Mouse (Mus musculus): ENCODE measurements around the gene Psmg3. TPM values are rescaled to one million over a fixed set of nuclear protein-coding genes. Genes with fewer than 3 reads are reported as not detected.

Psmg3 gene
- polyA plus RNA-seq, 1 experiment from 2014 or later = 96.6 TPM

DNA sequence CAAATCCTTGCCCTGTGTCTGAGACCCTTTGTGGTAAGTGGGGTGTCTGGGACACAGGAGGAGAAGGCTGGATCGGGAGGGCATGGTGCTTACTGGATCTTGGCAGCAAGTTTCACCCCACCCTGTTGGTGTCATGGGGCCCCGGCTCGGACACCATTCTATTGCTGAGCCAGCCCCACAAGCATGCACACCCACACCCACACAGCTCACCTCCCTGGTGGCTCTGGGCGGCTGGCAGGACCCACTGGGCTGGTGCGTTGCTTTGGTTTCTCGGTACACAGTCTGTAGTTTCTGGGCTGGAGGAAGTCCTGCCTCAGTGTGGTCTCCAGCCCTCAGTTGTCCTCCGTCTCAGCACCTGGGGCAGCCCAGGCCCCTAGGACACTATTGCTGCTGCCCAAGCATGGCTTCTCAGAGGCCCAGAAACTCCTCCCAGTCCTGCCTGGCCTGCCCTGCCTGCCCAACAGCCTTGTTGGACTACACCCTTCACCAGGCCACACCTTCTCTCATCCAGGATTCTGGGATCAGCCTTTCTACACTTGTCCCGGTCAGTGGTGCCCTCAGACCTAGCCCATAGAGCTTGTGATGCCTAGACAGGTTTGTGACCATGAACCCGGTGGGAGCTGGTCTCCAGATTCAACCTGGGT is 7.0 kb downstream of the Psmg3 start, which contains the start of gene Tmem184a:
Gene Tmem184a, minus strand, starts transcription at position 380 of the 644 bp plus-strand sequence.
- peaks cover 15% of the 10 kb centered on the region for H3K4me1 ChIP-seq (replicated peaks; ENCODE audit: control insufficient read depth, insufficient read depth, low read length)
- ATAC-seq (replicated peaks; ENCODE audit: low FRiP score, low TSS enrichment, low read depth) (no peak), DNase-seq (ENCODE audit: low spot score) (no peak)
- H3K9ac ChIP-seq (ENCODE audit: low read length) = no peak within 1 kb of the TSS
- no peak within 1 kb of the TSS for H3K27ac ChIP-seq (ENCODE audit: low read depth)
- no peak within 1 kb of the TSS for H3K4me2 ChIP-seq (ENCODE audit: low read length)
- H3K4me3 ChIP-seq (ENCODE audit: low read depth, low read length) = no peak within 1 kb of the TSS
- peaks cover 4% of the 10 kb centered on the region; the same call in 1 of the 2 replicates for H3K27me3 ChIP-seq (replicated peaks; ENCODE audit: control insufficient read depth, insufficient read depth, low read length)
- H3K36me3 ChIP-seq (ENCODE audit: control insufficient read depth, insufficient read depth, low read length) = peaks cover 27% of the 10 kb centered on the region
- no peaks in the 10 kb centered on the region for H3K9me3 ChIP-seq (ENCODE audit: control insufficient read depth, low read length)
- 84% methylated on average over 9 of the region's 9 CpGs for WGBS

DNA sequence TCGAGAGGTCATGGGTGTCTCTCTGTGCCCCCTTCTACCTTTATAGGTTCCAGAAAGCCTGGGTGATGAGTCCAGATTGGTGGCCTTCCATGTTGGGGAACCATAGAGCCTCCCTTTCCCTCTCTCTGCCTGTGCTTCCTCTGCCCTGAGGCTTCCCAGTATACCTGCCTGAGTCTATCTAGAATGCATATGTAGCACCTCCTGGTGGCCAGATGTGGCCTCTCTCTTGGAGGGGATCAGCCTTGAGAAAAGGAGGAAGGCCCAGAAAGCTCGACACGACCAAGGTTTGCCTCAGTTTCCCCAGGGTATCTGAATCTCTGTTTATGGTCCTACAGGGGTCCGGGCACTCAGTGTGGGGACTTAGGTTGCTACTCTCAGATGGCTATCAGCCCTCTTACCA is 7.9 kb downstream of the Psmg3 start:
- H3K4me2 ChIP-seq (ENCODE audit: low read length) = no peak overlapping the region
- peaks cover 12% of the 10 kb centered on the region for H3K27me3 ChIP-seq (replicated peaks; ENCODE audit: control insufficient read depth, insufficient read depth, low read length)
- H3K4me1 ChIP-seq (replicated peaks; ENCODE audit: control insufficient read depth, insufficient read depth, low read length) = peaks cover 15% of the 10 kb centered on the region
- no peak for ATAC-seq (replicated peaks; ENCODE audit: low FRiP score, low TSS enrichment, low read depth)
- H3K36me3 ChIP-seq (ENCODE audit: control insufficient read depth, insufficient read depth, low read length) = peaks cover 21% of the 10 kb centered on the region
- WGBS = 50% methylated on average over 4 of the region's 4 CpGs
- H3K9ac ChIP-seq (ENCODE audit: low read length) = no peak overlapping the region
- no peak for DNase-seq (ENCODE audit: low spot score)
- no peak overlapping the region for H3K4me3 ChIP-seq (ENCODE audit: low read depth, low read length)
- H3K27ac ChIP-seq (ENCODE audit: low read depth) = no peak overlapping the region
- no peaks in the 10 kb centered on the region for H3K9me3 ChIP-seq (ENCODE audit: control insufficient read depth, low read length)

DNA sequence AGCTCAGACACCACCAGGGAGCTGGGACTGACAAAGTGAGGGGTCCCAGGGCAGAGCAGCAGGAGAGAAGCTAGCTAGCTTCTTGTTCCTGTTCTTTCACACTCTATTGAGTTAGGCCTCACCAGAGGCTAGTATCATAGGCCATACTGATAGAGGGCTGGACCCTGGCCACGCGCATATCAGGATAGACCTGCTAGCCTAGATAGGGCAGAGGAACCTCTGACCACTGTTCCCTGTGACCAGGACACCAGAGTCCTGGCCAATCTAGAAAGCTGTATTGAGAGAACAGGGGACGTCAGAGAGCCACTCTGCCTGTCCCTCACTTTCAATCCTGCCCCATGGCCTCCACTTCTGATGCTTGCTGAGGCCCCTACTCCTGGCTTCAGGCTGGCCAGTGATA is 8.6 kb downstream of the Psmg3 start:
- 94% methylated on average over 3 of the region's 3 CpGs for WGBS
- no peak overlapping the region for H3K4me3 ChIP-seq (ENCODE audit: low read depth, low read length)
- H3K36me3 ChIP-seq (ENCODE audit: control insufficient read depth, insufficient read depth, low read length) = peaks cover 14% of the 10 kb centered on the region
- ATAC-seq (replicated peaks; ENCODE audit: low FRiP score, low TSS enrichment, low read depth) (no peak), DNase-seq (ENCODE audit: low spot score) (no peak)
- peaks cover 19% of the 10 kb centered on the region for H3K27me3 ChIP-seq (replicated peaks; ENCODE audit: control insufficient read depth, insufficient read depth, low read length)
- H3K4me1 ChIP-seq (replicated peaks; ENCODE audit: control insufficient read depth, insufficient read depth, low read length) = peaks cover 18% of the 10 kb centered on the region
- H3K9ac ChIP-seq (ENCODE audit: low read length) = no peak overlapping the region
- no peak overlapping the region for H3K4me2 ChIP-seq (ENCODE audit: low read length)
- H3K27ac ChIP-seq (ENCODE audit: low read depth) = no peak overlapping the region
- no peaks in the 10 kb centered on the region for H3K9me3 ChIP-seq (ENCODE audit: control insufficient read depth, low read length)

DNA sequence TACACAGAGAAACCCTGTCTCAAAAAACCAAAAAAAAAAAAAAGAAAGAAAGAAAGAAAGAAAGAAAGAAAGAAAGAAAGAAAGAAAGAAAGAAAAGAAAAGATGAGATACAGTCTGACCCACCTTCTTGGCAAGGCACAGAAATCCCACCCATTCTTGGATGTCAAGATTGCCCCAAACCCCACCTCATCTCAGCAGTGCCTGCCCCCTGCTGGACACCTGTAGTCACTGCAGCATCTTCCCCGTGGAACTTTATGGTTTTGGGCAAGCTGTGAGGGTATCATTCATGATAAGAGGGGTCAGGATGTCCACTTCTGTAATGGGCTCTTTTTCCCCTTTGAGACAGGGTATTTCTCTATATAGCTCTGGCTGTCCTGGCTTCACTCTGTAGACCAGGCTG is 9.4 kb downstream of the Psmg3 start:
- H3K9ac ChIP-seq (ENCODE audit: low read length) = no peak overlapping the region
- H3K4me3 ChIP-seq (ENCODE audit: low read depth, low read length) = no peak overlapping the region
- H3K27me3 ChIP-seq (replicated peaks; ENCODE audit: control insufficient read depth, insufficient read depth, low read length) = peaks cover 21% of the 10 kb centered on the region
- no peak overlapping the region for H3K27ac ChIP-seq (ENCODE audit: low read depth)
- H3K9me3 ChIP-seq (ENCODE audit: control insufficient read depth, low read length) = no peaks in the 10 kb centered on the region
- H3K36me3 ChIP-seq (ENCODE audit: control insufficient read depth, insufficient read depth, low read length) = peaks cover 6% of the 10 kb centered on the region
- ATAC-seq (replicated peaks; ENCODE audit: low FRiP score, low TSS enrichment, low read depth) (no peak), DNase-seq (ENCODE audit: low spot score) (no peak)
- H3K4me1 ChIP-seq (replicated peaks; ENCODE audit: control insufficient read depth, insufficient read depth, low read length) = peaks cover 17% of the 10 kb centered on the region
- 8% methylated on average over 1 of the region's 1 CpGs for WGBS
- no peak overlapping the region for H3K4me2 ChIP-seq (ENCODE audit: low read length)

DNA sequence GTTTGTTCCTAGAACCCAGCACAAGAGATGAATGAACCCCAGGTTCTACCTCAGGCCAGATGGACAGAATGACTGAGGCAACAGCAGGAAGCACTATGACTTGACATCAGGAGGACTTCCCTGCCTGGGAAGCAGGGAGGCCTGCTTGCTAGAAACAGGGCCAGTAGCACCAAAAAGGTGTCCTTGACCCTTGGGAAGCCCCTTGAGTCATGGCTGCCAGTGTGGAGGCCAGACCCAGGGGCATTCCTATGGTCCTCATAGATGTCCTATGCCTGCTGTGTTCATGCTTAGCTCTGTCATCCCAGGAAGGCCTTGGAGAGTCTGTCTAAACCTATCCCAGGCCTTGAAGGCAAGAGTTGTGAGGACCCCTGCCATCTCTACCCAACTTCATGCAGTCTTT is 10.2 kb downstream of the Psmg3 start:
- Histone ChIP-seq H3K36me3 (ENCODE audit: control insufficient read depth, insufficient read depth, low read length) (no peaks in the 10 kb centered on the region), H3K9me3 (ENCODE audit: control insufficient read depth, low read length) (no peaks in the 10 kb centered on the region), H3K27me3 (replicated peaks; ENCODE audit: control insufficient read depth, insufficient read depth, low read length) (peaks cover 26% of the 10 kb centered on the region), H3K27ac (ENCODE audit: low read depth) (no peak overlapping the region), H3K4me1 (replicated peaks; ENCODE audit: control insufficient read depth, insufficient read depth, low read length) (peaks cover 8% of the 10 kb centered on the region; the same call in 1 of the 2 replicates), H3K9ac (ENCODE audit: low read length) (no peak overlapping the region), H3K4me2 (ENCODE audit: low read length) (no peak overlapping the region), H3K4me3 (ENCODE audit: low read depth, low read length) (no peak overlapping the region)
- no peak for DNase-seq (ENCODE audit: low spot score)
- no peak for ATAC-seq (replicated peaks; ENCODE audit: low FRiP score, low TSS enrichment, low read depth)

DNA sequence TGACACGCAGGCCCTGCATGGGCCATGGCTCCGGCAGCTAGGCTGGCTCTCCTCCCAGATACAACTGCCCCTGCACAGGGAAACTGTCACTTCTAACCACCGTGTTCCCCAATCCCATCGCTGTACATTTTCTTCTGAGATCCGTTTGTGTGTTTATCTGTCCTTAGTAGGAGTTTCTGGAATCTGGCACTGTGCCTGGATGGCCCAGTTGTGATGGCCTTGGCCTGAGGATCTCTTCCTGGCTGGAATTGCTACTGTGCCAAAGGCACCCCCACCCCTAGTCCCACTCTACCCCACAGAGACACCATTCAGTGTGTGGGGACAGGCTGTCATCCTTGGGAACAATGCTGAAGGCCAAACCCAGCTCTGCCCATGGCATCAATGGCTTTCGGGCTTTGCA is 10.7 kb downstream of the Psmg3 start:
- ATAC-seq (replicated peaks; ENCODE audit: low FRiP score, low TSS enrichment, low read depth) (no peak), DNase-seq (ENCODE audit: low spot score) (no peak)
- Histone ChIP-seq H3K4me2 (ENCODE audit: low read length) (no peak overlapping the region), H3K27me3 (replicated peaks; ENCODE audit: control insufficient read depth, insufficient read depth, low read length) (peaks cover 26% of the 10 kb centered on the region), H3K4me1 (replicated peaks; ENCODE audit: control insufficient read depth, insufficient read depth, low read length) (peaks cover 4% of the 10 kb centered on the region; the same call in 1 of the 2 replicates), H3K9ac (ENCODE audit: low read length) (no peak overlapping the region), H3K9me3 (ENCODE audit: control insufficient read depth, low read length) (no peaks in the 10 kb centered on the region), H3K4me3 (ENCODE audit: low read depth, low read length) (no peak overlapping the region), H3K27ac (ENCODE audit: low read depth) (no peak overlapping the region), H3K36me3 (ENCODE audit: control insufficient read depth, insufficient read depth, low read length) (no peaks in the 10 kb centered on the region)
- WGBS = 71% methylated on average over 6 of the region's 6 CpGs

DNA sequence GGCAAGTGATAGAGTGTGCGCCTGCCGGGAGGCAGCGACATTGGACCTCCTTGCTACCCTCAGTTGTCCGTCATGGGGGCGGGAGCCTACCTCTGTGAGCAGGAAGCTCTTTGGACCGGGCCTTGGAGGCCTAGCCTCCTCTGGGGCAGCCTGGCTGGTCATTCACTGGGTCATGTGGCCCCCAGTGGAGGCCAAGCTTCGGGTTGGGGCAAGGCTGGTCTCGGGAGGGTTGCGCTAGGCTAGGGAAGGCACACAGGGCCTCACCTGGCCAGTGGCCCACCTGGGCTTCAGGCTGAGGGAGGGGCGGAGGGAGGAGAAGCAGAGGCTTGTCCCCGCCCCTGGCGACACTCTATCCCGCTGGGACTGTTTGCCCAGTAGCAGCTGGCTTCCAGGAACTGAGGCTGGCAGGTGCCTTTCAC is 12.7 kb downstream of the Psmg3 start:
- Histone ChIP-seq H3K4me1 (replicated peaks; ENCODE audit: control insufficient read depth, insufficient read depth, low read length) (0 out of 2 replicates have a peak, but pooled peaks cover 3% of the 10 kb centered on the region), H3K9me3 (ENCODE audit: control insufficient read depth, low read length) (no peaks in the 10 kb centered on the region), H3K4me2 (ENCODE audit: low read length) (peak overlapping the region; percentile 31), H3K27ac (ENCODE audit: low read depth) (0 out of 2 replicates have a peak overlapping the region, but pooled peaks have one; percentile 2), H3K27me3 (replicated peaks; ENCODE audit: control insufficient read depth, insufficient read depth, low read length) (peaks cover 26% of the 10 kb centered on the region), H3K4me3 (ENCODE audit: low read depth, low read length) (peak overlapping the region; percentile 29), H3K36me3 (ENCODE audit: control insufficient read depth, insufficient read depth, low read length) (no peaks in the 10 kb centered on the region), H3K9ac (ENCODE audit: low read length) (no peak overlapping the region)
- 8% methylated on average over 13 of the region's 13 CpGs for WGBS
- no peak for DNase-seq (ENCODE audit: low spot score)
- peak; percentile 57 for ATAC-seq (replicated peaks; ENCODE audit: low FRiP score, low TSS enrichment, low read depth)

DNA sequence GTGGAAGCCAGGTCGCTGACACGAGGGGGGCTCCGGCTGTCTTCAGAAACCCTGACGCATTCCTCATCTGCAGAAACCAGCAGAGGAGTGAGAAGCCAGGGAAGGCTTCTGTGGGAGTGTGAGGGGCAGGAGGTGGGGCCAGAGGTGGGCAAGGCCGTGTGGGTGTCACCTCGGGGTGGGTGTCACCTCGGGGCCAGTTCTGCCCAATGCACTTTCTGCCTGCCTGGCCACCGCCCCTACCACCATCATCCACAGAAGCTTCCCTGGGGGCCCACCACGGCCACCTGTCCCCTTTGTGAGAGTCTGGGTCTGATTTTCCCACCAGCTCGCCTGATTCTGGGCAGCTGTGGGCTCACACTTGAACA is 13.6 kb downstream of the Psmg3 start:
- peaks cover 26% of the 10 kb centered on the region for H3K27me3 ChIP-seq (replicated peaks; ENCODE audit: control insufficient read depth, insufficient read depth, low read length)
- DNase-seq (ENCODE audit: low spot score) = no peak
- no peaks in the 10 kb centered on the region for H3K36me3 ChIP-seq (ENCODE audit: control insufficient read depth, insufficient read depth, low read length)
- 0 out of 2 replicates have a peak, but pooled peaks cover 3% of the 10 kb centered on the region for H3K4me1 ChIP-seq (replicated peaks; ENCODE audit: control insufficient read depth, insufficient read depth, low read length)
- peak overlapping the region; percentile 31 for H3K4me2 ChIP-seq (ENCODE audit: low read length)
- no peaks in the 10 kb centered on the region for H3K9me3 ChIP-seq (ENCODE audit: control insufficient read depth, low read length)
- no peak overlapping the region for H3K27ac ChIP-seq (ENCODE audit: low read depth)
- WGBS = 39% methylated on average over 10 of the region's 10 CpGs
- ATAC-seq (replicated peaks; ENCODE audit: low FRiP score, low TSS enrichment, low read depth) = no peak
- no peak overlapping the region for H3K4me3 ChIP-seq (ENCODE audit: low read depth, low read length)
- H3K9ac ChIP-seq (ENCODE audit: low read length) = no peak overlapping the region

Measured in intestine, embryonic 14.5 days (tissue).